Mouse (Mus musculus): ENCODE results near the gene Rpl32.

- TF ChIP-seq CTCF (IDR thresholded peaks at IDR 0.05; ENCODE audit: insufficient read depth, low read length) (no peak), POLR2A (IDR thresholded peaks at IDR 0.05; ENCODE audit: borderline replicate concordance, extremely low read depth, low read depth, low read length) (no peak)
These were observed 32.2 kb downstream of the Rpl32 start for GRCm38 (mm10) chr6:115776363-115776762.
